Mouse (Mus musculus) ES-CJ7 (cell line): ENCODE measurements around the gene Cers6.

Source experiments
- DNase-seq: peaks from one replicate; pipeline ENCODE4 v3.0.0; 2011; ENCODE audit warnings: low read depth, low spot score

The Cers6 gene

DNA sequence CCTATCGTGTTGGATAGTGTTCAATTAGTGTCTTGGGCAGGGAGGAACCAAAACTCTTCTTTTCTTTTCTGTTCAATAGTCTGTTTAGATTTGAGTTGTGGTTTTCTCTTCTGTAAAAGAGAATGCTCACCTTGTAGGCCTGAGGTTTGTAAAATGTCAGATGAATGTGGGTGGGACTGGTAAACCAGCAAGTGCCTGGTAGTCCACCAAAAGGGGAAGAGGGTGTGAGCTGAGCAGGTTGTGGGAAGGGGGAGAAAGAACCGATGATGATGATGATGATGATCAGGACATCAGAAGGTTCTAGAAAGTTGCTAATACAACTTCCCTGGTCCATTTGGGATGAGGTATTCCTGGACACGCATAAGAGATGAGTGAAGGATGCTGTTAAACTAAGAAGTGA is 55.1 kb downstream of the Cers6 start:
- no peak for DNase-seq

GRCm38 (mm10) chr2:68917010-68917409 is 55.8 kb downstream of the Cers6 start:
- DNase-seq = no peak

DNA sequence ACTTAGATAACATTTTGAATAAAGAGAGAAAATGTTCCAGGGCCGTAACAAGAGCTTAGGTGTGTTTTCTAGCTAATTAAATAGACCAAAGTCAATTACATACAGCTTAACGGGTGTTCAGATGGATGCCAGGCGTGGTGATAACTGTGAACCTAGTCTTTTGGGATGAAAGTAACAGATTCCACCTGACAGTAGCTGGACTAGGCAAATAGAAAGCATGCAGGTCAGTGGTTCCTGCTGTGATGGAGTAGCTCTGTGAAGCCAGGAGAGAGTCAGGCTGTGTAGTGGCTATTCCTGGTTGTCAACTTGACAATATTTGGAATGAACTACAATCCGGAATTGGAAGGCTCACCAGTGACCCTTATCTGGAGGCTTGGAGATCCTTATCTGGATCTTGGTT is 56.3 kb downstream of the Cers6 start:
- no peak for DNase-seq

DNA sequence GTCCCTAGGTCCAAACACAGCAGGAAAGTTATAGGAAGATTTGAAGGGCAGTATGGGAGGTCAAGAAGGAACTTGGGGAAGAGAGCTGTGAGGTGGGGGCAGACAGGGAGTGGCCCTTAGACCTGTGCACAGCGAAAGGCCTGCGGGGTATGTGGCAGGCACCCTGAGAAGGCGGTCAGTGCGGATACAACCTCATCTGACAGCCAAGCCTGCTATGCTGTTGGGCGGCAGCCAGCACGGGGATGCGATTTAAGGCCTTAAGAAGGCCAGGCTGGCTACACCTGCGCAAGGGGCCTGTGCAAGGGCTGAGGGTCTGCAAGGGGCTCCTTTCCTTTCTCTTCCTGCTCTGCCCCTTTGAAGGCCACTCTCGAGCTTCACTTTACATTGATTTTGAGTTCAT is 63.1 kb downstream of the Cers6 start:
- DNase-seq = no peak

- no peak for DNase-seq
These were observed 64.3 kb downstream of the Cers6 start for GRCm38 (mm10) chr2:68925542-68925941.

DNA sequence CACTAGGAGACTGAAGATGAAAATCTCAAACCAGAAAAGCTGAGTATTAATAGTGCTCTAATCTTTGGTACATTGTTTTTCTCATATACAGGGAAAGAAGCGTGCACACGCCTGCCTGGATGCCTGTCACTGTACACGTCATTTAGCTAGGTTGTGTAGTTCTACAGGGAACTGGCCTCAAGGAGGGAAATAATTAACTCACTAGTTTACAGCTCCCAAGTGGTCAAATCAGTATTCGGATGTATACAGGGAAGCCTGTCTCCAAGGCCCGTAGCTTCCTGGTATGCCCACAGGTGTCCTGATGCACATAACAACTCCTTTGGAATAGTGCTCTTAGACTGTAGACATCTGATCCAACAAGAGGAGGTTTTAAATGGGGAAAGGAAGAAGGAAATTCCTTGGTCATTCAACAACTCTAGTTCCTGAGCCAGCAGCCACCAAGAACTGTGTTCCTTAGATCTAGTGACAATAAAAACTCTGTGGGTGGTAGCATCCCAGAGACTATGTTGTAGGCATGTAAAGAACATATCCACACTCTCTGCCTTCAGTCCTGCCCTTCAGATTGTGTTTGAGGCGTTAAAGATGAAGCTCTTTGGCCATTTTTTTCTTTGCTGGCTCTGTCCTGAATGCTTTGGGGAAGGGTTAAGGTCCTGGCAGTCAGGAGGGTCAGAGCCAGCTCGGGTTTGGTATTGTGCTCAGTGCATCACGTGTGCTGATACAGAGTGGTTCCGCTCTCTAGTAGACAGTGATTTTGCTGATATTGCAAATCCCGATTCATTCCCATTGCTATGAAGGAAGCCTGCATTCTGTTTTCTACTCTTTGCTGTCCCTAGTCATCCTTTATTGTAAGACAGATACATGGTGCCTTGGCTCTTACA is 65.9 kb downstream of the Cers6 start:
- no peak for DNase-seq

DNA sequence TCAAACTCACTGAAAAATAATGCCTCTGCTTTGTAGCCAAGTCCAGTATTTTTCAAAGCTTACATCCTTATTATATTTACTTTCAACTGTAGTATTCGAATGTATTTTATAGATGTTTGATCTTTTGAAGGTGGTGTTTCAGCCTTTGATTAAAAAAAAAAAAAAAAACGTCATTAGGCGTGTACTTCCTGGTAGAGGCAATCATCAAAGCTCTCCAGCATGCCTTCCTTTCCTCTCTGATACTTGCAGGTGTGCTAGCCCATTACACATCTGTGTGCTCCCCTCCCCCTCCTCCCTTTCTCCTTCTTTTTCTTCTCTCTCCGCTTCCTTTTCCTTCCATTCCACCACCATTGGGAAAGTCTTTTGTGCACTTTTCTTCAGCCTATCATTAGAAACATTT is 71.0 kb downstream of the Cers6 start:
- DNase-seq = no peak

DNA sequence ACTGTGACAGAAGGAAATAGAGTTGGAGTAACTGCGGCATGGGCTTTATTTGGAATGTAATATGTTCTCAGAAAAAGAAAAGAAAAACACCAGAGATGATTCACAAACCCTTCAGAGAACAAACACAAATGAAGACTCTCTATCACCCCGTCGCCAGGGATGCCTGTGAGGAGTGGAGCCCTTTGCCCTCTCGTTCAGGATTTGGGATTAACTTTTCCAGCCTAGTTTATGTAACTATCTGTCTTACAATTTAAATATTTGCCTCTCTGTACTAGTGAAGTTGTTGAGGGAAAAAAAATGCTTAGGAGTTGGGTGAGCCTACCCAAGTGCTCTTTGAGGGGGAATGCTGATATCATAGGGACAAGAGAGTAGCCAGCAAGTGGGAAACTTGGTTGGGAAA is 71.4 kb downstream of the Cers6 start:
- DNase-seq = no peak

DNA sequence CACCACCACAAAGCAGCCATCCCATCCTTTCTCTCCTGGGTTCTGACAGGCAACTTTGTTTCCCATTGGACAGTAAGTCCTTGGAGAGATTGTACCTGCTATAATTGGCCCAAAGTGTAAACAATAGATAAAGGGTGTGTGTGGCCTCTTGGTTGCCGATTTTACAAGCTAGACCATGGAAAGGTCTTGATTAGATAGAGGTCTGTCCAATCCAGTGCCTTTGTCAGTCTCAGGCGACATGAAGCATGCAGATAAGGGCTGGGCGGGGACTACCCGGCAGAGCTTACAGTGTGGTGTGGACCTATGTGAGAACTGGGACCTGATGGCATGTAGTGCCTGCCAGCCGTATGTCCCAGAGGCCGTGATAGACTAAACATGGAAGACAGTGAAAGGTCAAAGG is 73.4 kb downstream of the Cers6 start:
- no peak for DNase-seq

DNA sequence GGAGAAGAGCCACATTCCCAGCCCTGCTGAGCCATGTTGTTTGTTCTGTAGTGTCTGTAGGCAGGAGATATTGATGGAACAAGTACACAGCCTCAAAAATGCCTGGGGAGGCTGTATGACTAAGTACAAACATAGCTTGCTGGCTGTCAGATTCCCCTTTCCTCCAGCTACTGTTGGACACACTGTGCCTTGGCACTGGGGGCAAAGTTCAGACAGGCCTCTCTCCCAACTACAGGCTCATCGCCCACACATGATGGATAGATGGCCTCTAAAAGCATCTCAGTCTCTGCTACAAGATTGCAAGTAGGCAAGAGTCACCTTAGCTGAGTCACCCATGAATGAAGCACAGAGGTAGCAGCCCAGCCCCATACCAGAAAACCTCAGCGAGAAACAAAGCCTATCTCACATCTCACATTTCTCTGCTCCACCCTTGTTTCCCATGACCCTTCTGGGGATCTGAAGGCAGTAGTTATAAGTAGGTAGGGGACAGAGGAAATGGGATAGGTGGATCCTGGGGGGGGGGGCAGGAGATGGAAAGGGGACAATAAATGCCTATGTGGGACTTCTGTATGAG is 74.6 kb downstream of the Cers6 start:
- DNase-seq = no peak

DNA sequence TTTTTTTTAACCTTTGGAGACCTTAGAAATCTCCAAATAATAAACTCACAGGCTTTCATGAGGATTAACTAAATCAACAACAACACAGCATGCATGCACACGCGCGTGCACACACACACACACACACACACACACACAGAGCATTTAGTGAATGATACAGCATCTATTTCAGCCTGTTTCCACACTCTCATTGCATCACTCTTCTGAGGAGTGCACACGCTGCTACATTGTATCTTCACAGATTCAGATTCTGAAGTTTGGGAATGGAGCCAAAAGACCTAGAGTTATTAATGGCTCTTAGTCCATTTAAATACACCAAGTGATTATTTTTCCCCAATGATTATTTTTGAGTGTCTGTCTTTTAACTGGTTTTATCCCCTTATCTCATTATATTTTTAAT is 75.5 kb downstream of the Cers6 start:
- no peak for DNase-seq

GRCm38 (mm10) chr2:68937833-68938232 is 76.6 kb downstream of the Cers6 start:
- DNase-seq = no peak

GRCm38 (mm10) chr2:68944898-68945297 is 83.7 kb downstream of the Cers6 start:
- no peak for DNase-seq

DNA sequence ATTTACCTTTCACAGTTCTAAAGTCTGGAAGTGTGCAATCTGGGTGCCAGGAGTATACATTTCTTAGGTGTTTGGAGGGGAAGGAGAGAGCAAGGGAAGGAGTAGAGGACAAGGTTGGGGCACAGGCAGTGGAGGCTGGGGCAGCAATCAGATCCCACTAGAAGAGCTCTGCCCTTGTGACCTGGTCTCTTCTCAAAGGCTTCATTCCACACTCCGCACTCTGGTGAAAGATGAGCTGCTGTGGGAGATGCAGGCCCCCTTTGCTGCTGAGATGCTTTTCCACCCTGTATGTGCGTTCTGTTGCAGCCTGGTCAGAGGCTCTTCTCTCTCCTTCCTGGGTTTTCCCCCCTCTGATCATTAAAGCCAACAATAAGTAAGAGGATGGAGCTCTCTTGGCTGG is 84.7 kb downstream of the Cers6 start:
- no peak for DNase-seq

DNA sequence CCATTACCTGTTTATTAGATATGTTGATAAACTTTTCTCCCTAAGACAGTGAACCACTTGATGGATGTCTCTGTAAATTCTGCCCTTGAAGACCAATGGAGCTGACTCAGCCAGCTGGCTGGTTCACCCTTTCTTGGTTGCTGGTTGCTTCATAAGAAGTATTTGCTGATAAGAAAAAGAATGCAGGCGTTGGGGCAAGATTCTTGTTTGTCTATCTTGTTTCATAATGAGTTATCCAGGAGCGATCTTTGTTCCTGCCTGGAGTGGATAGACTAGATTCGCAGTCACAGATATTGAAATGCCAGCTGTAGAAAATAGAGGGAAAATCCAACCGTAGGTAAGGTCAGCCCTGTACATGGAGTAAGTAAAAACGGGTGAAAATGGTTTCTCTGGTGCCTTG is 85.6 kb downstream of the Cers6 start:
- DNase-seq = no peak

DNA sequence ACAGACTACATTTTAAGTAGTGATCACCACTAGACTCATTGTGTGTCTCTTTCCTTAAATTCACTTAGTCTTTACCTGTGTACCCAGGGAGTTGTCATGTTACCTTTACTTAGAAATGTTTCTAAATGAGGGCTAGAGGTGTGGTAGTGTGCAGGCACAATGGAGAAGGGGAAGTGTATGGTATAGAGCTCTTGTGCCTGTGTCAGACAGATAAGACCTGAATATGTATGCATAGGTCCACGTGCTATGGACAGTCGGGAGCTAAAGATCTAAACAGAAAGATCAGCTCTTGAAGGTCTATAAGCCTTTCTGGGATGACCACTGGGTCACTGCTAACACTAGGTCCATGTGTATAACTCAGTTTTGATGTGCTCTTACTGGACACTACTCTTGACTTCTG is 87.9 kb downstream of the Cers6 start:
- no peak for DNase-seq

GRCm38 (mm10) chr2:68949728-68950127 is 88.5 kb downstream of the Cers6 start:
- DNase-seq = no peak

DNA sequence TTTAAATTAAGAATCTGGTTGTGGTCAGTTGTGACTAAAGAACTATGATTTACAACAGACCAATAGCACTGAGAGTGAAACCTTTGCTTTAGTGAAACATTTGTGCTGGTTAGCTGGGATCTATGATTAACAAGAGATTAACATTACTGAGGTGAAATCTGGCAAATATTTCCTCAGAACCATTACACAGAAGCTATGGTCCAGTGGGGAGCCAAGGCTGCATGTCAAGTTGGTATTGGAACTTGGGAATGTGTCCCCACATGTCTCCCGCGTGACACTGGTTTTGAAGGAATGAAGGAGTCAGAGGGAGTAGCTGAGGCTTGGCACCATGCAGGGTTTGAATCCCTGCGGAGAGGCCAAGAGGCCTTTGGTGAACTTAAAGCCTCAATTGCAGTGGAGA is 90.5 kb downstream of the Cers6 start:
- DNase-seq = no peak

- no peak for DNase-seq
These were observed 92.4 kb downstream of the Cers6 start for GRCm38 (mm10) chr2:68953688-68954087.

GRCm38 (mm10) chr2:68955496-68955895 is 94.3 kb downstream of the Cers6 start:
- no peak for DNase-seq

DNA sequence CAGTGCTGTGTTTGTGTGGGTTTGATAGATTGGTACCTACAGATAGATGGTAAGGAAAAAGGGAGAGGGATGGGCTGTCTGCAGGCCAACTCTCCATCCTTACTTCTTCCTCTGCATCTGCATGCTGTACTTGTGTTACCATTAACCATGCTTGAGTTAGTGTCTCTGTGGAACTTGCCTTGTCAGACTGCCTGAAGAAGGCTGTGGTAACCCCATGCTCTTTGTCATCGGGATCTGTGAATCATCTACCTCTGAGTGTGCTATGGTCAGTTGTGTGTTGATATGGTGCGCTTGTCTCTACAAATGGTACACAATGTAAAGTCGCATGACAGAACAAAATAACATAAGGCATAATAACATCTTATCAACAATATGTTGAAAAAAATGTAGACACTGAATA is 94.9 kb downstream of the Cers6 start:
- DNase-seq = no peak

GRCm38 (mm10) chr2:68957831-68958230 is 96.6 kb downstream of the Cers6 start:
- DNase-seq = no peak

GRCm38 (mm10) chr2:68959573-68959972 is 98.3 kb downstream of the Cers6 start:
- DNase-seq = no peak
